Mouse (Mus musculus) right cerebral cortex, postnatal 36 days (tissue): ENCODE data around the gene Fbxo6.
"Not testable (repeated sequence)": the region's sequence is repeated elsewhere in the genome, so short reads cannot be mapped to it uniquely, and the experiment has no call there.

ENCODE experiments used
- DNase-seq, 2 experiments: peaks; one replicate each; pipeline ENCODE4 v3.0.0; 2022; ENCODE audit warnings: low spot score in 2 of 2, mixed read lengths in 1 of 2

The Fbxo6 gene

GRCm38 (mm10) chr4:148128241-148128640, 23.7 kb downstream of the Fbxo6 start:
- no peak for DNase-seq

GRCm38 (mm10) chr4:148122694-148123066, 29.3 kb downstream of the Fbxo6 start:
- no peak for DNase-seq

DNA sequence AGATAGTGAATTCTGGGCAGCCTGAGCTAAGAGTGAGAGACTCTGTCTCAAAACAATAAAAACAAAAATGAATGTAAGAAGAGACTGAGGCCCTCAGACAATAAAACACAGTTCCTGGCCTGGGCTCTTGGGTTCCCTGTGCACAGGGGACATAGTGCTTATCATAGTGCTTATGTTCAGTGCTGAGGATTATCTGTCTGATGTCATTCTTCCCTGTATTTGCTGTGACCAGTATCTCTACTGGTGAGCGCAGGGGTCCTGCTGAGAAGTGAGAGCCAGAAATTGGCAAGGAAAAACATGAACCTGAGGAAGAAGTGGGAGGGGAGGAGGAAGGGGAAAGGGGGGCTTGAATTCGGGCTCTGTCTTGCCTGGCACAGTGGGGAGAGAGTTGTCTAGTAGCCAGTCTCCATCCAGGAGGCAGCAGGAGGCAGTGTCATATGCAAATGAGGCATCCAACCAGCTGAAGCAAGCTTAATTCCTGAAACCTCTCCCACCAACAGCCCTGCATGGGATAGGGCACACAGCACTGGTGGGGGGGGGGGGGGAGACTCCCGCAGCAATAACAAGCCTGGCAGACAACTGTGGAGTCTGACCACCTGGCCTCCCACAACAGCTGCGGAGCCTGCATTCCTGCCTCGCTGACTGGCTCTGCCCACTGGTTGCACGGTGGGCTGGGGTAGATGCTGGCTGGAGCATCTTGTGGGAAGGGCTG, 29.8 kb downstream of the Fbxo6 start:
- no peak for DNase-seq

GRCm38 (mm10) chr4:148121362-148121761, 30.6 kb downstream of the Fbxo6 start:
- peak in 1 of 2 experiments; percentile 49 for DNase-seq

DNA sequence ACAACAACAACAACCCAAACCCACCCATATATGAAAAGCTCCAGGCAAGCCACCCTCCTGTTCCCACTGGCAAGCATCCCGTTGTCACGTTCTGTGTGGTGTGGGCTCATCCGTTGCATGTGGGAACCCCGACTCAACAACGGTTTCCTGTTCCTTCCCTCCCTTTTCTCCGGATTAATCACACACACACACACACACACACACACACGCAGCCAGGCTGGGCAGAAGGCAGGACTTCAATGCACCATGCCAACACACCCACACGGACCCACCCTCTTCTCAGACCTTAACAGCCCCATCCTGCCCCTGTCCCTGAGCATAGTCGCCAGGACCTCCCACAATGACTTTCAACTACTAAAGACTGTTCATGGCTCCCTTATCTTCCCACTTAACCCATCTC, 31.4 kb downstream of the Fbxo6 start:
- no peak for DNase-seq

GRCm38 (mm10) chr4:148119578-148119977, 32.4 kb downstream of the Fbxo6 start:
- not testable (repeated sequence) for DNase-seq

DNA sequence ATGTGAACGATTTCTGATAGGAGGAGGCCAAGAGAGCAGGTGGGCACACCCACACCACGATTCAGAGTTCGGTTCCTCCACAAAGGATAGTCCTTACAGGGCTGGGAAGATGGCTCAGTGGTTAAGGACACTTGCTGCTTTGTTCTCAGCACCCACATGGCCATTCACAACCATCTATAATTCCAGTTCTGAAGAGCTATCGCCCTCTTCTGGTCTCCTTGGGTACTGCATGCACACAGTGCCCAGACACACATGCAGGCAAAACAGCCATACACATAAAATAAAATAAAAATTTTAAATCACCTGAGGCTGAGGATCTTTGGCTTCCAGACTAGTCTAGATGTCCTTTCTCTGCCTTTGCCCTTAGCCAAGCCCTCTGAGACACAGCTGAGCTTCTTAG, 34.5 kb downstream of the Fbxo6 start:
- no peak for DNase-seq

DNA sequence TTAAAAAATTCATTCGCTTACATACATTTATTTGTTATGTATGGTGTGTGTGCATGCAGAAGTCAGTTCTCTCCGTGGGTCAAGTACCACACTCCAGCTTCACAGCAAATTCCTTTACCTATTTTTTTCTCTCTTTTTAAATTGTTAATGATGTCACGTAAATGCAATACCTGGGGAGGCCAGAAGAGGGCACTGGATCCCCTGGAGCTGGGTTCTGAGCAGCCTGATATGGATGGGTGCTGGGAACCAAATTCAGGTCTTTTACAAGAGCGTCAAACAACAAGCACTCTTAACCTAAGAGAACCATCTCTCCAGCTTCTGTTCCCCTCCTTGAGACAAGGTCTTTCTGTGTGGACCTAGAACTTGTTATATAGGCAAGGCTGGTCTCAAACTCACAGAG, 35.3 kb downstream of the Fbxo6 start:
- no peak for DNase-seq

GRCm38 (mm10) chr4:148115467-148115866, 36.5 kb downstream of the Fbxo6 start:
- no peak for DNase-seq

DNA sequence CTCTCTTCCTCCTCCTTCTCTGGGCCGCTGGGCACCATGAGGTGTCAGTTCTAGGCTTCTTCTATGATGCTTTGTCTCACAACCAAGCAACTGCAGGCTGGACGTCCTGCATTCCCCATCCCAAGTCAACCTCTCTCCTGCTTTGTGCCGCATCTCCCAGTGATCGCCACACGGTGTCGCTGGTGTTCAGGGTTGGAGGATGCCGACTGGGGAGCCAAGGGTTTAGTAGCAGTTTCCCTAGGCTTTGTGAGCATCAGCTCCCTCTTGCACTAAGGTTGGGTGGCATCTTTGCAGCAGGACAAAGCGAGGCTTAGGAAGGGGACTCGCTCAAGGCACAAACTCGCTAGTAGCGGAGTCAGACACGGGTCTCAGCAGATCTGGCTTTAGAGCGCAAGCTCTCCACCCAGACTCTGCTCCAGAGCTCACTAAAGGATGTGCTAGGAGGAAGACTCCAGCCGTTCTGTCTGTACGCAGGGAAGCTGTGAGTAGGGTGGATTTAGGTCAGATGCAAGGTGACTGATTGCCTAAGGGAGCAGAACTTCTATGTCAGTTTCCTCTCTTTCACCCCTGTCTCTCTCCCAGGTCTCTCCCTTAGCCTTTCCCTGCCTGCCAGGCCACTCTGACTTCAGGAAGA, 37.1 kb downstream of the Fbxo6 start:
- DNase-seq = peak; percentile 25 to 45

GRCm38 (mm10) chr4:148112519-148112918, 39.4 kb downstream of the Fbxo6 start:
- no peak for DNase-seq

- DNase-seq = no peak
Measured at GRCm38 (mm10) chr4:148109215-148109614, 42.7 kb downstream of the Fbxo6 start.

DNA sequence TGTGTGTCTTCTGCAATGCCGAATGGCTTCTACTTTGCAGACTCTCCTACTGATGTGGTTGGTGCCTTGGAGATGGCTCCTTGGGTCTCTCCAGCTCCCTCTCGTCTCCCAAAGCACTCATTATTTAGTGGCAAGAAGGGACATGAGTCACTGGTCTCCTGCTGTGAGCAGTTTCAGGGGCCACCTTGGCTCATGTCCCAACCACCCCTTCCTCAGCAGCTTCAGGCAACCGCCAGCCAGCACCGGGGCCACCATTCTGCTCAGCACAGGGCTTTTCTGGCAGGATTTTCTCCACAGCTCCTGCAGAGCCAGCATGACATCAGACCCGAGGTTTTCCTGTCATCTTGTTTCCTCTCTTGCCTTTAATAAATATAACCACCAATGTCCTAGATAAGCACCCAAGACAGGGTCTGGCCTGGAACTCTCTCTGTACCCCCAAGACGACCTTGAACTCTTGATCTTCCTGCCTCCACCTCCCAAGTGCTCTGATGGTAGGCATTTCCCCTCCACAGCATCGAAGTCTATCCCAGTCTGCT, 43.3 kb downstream of the Fbxo6 start:
- DNase-seq = no peak

GRCm38 (mm10) chr4:148107621-148108291, 44.2 kb downstream of the Fbxo6 start:
- DNase-seq = no peak

DNA sequence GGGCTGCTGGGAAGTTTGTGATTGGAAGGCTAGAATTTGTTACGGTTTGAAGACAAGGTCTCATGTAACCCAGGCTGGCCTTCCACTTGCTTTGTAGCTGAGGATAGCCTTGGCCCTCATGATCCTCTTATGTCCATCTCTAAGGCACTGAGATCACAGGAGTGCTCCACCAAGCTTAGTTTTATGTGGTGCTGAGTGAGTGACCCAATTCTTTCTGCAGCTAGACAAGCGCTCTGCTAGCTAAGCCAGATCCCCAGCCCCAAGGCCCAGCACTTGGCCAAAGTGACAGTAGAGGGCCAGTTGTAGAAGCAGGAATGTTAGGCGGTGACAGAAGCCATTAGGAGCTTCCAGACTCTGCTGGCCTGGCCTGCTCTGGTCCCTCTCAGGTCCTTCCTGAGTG, 47.8 kb downstream of the Fbxo6 start:
- DNase-seq = no peak

GRCm38 (mm10) chr4:148101801-148102527, 50.0 kb downstream of the Fbxo6 start:
- peak; percentile 23 to 49 for DNase-seq

DNA sequence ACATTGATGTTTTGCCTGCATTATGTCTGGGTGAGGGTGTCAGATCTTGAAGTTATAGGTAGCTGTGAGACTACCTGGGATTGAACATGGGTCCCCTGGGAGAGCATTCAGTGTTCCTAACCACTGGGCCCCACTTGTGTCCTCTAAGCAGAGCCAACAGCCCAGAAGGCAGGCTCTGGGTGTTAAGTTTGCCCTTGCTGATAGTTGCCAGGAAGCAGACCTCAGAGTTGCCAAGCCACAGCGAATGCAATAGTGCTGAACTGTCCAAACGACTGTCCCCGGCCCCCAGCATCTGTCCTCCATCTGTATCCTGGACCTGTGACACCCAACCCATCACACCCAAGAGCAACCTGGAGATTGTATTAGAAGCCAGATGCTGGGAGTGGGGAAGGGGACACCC, 53.3 kb downstream of the Fbxo6 start:
- no peak for DNase-seq

DNA sequence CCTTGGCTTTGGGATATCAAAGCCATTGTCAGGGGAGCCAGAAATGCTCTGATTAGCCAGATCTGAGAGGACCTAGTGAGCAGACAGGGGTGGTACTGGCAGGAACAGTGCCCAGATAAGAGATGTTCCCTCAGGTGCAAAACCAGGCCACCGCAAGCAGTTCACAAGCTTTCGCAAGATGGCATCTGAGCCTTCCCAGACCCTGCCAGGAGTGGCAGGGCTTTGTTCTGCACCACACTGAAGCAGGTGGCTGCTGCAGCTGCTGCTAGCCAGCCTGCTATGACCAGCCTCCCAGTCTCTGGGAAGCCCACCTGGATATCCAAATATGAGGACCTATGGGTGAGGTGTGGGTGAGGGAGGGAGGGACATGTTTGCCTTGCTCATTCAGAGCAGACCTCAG, 54.0 kb downstream of the Fbxo6 start:
- no peak for DNase-seq
